Mouse (Mus musculus) heart, embryonic 13.5 days (tissue): ENCODE measurements at regions not wholly inside any gene's neighbourhood (a gene's known extent, or its start where the extent isn't known, plus 50 kb on each side); places are given as distances from the start of the nearest gene placed in this dataset.

Source experiments
- ATAC-seq: fragments of 200-750 bp; cut with Nextera tagmentation; 2 replicates; pipeline ENCODE4 v1.8.0; 2017; ENCODE audit warnings: moderate TSS enrichment; ENCODE audit not compliant: insufficient number of reproducible peaks, low FRiP score, low TSS enrichment; ENCODE audit errors: extremely low read depth
- H3K27ac ChIP-seq: fragments of 300-500 bp; sonication (generic); replicated peaks from 2 replicates; pipeline ENCODE4 v1.5.1; 2015; ENCODE audit warnings: moderate library complexity, mild to moderate bottlenecking, inconsistent platforms
- H3K27me3 ChIP-seq: fragments of 300-500 bp; sonication (generic); replicated peaks from 2 replicates; pipeline ENCODE4 v1.6.1; 2015; ENCODE audit warnings: mild to moderate bottlenecking, inconsistent platforms
- H3K36me3 ChIP-seq: fragments of 300-500 bp; sonication (generic); 2 replicates; pipeline ENCODE4 v1.6.1; 2015; ENCODE audit warnings: mild to moderate bottlenecking, inconsistent platforms
- H3K4me1 ChIP-seq: fragments of 300-500 bp; sonication (generic); 2 replicates; pipeline ENCODE4 v1.6.1; 2015; ENCODE audit warnings: inconsistent platforms
- H3K4me2 ChIP-seq: fragments of 300-500 bp; sonication (generic); 2 replicates; pipeline ENCODE4 v1.6.1; 2015; ENCODE audit warnings: inconsistent platforms, mild to moderate bottlenecking, moderate library complexity
- H3K4me3 ChIP-seq: fragments of 300-500 bp; sonication (generic); 2 replicates; pipeline ENCODE4 v1.5.1; 2015; ENCODE audit warnings: moderate library complexity, mild to moderate bottlenecking, inconsistent platforms
- H3K9ac ChIP-seq: fragments of 300-500 bp; sonication (generic); 2 replicates; pipeline ENCODE4 v1.6.1; 2015; ENCODE audit warnings: inconsistent platforms, mild to moderate bottlenecking, moderate library complexity
- H3K9me3 ChIP-seq: fragments of 300-500 bp; sonication (generic); 2 replicates; pipeline ENCODE4 v1.6.1; 2016; ENCODE audit warnings: inconsistent platforms
- WGBS: fragments of 180-500 bp; shearing (Covaris S2); methylation state at CpG from one replicate; pipeline ENCODE4 v1.1.7; 2015; ENCODE audit warnings: mixed read lengths; 5-methylcytosine and 5-hydroxymethylcytosine counted together

DNA sequence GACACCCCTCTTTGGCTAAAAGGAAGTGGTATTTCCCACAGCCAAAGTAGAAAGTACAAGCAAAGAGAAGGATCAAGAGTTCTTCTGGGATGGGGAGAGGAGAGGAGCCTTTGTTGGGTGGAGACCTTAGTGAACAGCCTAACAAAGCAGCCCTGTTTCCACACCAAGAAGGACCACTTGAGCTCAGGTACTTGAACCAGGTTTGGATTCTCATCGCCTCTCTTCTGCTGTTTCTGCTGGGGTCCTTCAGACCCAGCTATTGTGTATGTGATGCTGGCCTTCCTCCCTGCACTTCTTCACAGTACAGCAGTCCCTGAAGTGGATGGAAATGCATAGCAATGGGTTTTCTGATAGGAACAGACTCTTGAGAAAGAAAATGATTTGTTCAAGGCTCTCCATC lies 106.4 kb upstream of the Dpt start:
- H3K9me3 ChIP-seq, result no peaks in the 10 kb centered on the region
- no peak overlapping the region for H3K4me3 ChIP-seq
- no peak overlapping the region for H3K27ac ChIP-seq
- ATAC-seq, result no peak
- H3K36me3 ChIP-seq, result no peaks in the 10 kb centered on the region
- no peak overlapping the region for H3K4me2 ChIP-seq
- WGBS, result 72% methylated on average over 1 of the region's 1 CpGs
- H3K9ac ChIP-seq, result no peak overlapping the region
- H3K27me3 ChIP-seq, result no peaks in the 10 kb centered on the region
- H3K4me1 ChIP-seq, result no peaks in the 10 kb centered on the region

DNA sequence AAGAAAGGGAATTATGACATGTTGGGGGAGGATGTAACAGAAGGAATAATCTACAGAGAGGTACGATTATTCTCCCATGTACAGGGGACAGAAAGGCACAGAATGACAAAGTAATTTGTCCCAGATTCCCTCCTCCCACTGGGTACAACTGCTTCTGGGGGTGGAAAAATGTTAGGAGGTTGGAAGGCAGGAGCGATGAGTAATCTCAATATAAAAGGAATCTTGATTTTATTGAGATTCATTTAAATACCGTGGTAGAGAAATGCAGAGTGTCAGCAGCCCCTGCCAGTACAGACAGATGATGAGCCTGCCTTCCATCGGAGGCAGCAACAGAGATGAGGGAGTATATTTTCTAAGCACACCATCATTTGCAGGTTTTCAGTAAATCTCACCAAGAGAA lies 107.1 kb upstream of the Dpt start:
- ATAC-seq, result no peak
- WGBS, result 71% methylated on average over 4 of the region's 4 CpGs
- no peak overlapping the region for H3K27ac ChIP-seq
- no peaks in the 10 kb centered on the region for H3K9me3 ChIP-seq
- no peak overlapping the region for H3K4me3 ChIP-seq
- no peaks in the 10 kb centered on the region for H3K27me3 ChIP-seq
- H3K9ac ChIP-seq, result no peak overlapping the region
- H3K4me2 ChIP-seq, result no peak overlapping the region
- H3K4me1 ChIP-seq, result no peaks in the 10 kb centered on the region
- H3K36me3 ChIP-seq, result no peaks in the 10 kb centered on the region

DNA sequence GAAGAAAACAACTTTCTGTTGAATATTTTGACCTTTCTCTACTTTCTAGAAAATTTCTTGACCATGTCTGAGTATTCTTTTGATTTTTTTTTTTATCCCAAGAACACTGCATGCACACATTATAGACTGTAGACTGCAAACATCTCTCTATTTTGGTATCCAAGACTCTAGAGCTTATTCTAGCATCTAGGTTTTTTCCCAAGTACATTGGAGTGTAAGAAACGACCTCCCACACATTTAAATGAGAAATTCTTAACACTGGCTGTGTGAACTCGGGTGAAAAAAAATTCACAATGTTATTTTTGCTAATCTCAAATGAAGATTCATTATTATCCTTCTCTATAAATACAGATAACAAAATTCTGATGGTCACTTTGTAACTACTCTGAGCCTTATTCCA lies 112.0 kb upstream of the Dpt start:
- Histone ChIP-seq H3K4me3 (no peak overlapping the region), H3K4me1 (no peaks in the 10 kb centered on the region), H3K4me2 (no peak overlapping the region), H3K36me3 (no peaks in the 10 kb centered on the region), H3K9ac (no peak overlapping the region), H3K27me3 (no peaks in the 10 kb centered on the region), H3K9me3 (no peaks in the 10 kb centered on the region), H3K27ac (no peak overlapping the region)
- no peak for ATAC-seq
- 39% methylated on average over 2 of the region's 2 CpGs for WGBS

DNA sequence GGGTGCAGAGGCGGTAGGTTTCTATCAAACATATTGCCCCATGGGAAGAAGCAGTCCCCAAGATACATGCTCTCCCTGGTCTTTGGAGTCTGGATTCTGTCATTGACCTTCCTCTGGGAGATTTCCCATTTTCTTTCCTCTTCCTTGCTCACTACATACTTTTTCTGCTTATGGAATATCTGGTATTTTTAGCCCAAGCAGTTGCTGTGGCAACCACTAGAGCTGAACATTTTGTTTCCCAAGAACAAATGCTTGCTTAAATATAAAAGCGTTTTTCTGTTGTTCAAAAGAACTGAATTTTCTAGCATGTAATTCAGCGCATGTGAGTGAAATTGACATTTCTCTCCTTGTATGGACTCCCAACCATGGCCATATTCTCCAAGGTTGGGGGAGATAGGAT lies 112.7 kb upstream of the Dpt start:
- no peaks in the 10 kb centered on the region for H3K36me3 ChIP-seq
- H3K27me3 ChIP-seq, result no peaks in the 10 kb centered on the region
- H3K27ac ChIP-seq, result no peak overlapping the region
- no peaks in the 10 kb centered on the region for H3K9me3 ChIP-seq
- no peak overlapping the region for H3K4me3 ChIP-seq
- no peak for ATAC-seq
- 84% methylated on average over 3 of the region's 3 CpGs for whole genome bisulfite sequencing
- no peaks in the 10 kb centered on the region for H3K4me1 ChIP-seq
- no peak overlapping the region for H3K9ac ChIP-seq
- H3K4me2 ChIP-seq, result no peak overlapping the region

DNA sequence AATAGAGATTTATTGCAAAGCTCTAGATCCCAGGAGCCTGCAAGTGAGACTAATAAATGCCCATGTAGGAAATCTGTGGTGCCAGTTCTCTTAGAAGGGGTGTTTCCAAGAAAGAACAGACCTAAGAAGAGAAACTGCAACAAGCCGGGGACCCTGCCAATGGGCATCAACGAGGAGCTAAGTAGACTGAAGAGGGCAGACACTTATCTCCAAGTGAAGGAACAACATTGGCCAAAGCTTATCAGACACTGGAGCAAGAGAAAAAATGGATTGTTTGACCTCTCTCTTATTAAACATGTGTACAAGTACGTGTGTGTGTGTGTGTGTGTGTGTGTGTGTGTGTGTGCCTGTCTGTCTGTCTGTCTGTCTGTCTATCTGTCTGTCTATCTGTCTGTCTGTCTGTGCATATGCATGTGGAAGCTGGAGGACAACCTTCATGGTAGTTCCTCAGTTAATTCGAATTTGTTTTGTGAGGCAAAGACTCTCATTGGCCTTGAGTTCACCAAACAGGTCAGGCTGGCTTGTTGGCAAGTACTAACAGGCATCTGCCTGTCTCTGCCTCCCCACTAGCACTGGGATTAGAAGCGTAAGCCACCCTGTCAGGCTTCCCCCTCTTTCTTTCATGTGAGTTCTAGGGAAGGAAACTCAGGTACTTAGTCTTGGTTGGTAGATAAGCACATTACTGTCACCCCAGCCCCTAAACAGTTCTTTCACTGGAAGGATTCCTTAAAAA lies 113.4 kb upstream of the Dpt start:
- Histone ChIP-seq H3K9ac (no peak overlapping the region), H3K36me3 (no peaks in the 10 kb centered on the region), H3K4me2 (no peak overlapping the region), H3K27ac (no peak overlapping the region), H3K4me1 (peaks cover 5% of the 10 kb centered on the region; the same call in 1 of the 2 replicates), H3K4me3 (no peak overlapping the region), H3K27me3 (no peaks in the 10 kb centered on the region), H3K9me3 (no peaks in the 10 kb centered on the region)
- WGBS, result 65% methylated on average over 5 of the region's 5 CpGs
- no peak for ATAC-seq

DNA sequence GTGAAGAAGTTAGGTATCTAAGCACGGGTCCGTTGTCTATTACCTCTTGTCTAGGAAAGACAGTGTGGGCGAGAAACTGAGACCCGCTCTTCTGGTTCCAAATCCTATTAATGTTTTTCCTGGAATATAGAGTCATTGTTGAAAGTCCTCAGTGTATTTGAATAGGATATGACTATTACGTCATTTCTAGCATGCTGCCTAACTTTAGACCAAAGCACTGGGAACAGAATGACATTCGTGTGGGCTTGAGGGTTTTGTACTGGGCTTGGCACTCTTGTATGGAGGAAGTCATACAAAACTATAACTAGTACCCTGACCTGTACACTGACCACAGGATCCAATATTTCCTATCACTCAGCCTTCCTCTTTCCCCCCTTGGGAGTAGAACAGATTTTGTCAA lies 114.0 kb upstream of the Dpt start:
- H3K27ac ChIP-seq, result no peak overlapping the region
- no peaks in the 10 kb centered on the region for H3K9me3 ChIP-seq
- peaks cover 5% of the 10 kb centered on the region; the same call in 1 of the 2 replicates for H3K4me1 ChIP-seq
- no peak overlapping the region for H3K4me2 ChIP-seq
- H3K36me3 ChIP-seq, result no peaks in the 10 kb centered on the region
- no peak for ATAC-seq
- no peak overlapping the region for H3K4me3 ChIP-seq
- WGBS, result 87% methylated on average over 6 of the region's 6 CpGs
- H3K9ac ChIP-seq, result no peak overlapping the region
- H3K27me3 ChIP-seq, result no peaks in the 10 kb centered on the region

DNA sequence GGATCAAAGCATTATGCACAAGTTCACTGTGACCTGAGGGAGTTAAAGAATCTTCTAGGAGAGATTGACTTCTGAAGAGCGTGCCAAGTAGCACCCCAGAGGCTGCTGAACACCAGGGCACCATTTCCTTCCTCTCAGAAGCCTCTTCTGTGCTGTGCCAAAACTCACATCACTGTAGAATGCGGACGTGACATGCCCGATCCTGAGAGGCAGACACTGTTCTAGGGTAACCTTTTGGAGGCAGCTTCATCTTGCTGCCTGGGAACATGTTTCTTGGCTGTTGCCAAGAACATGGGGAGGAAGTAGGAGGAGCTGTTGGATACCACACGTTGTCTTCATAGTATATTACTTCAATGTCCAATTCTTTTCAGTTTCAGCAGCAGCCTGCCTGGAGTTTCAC lies 114.9 kb upstream of the Dpt start:
- no peak overlapping the region for H3K9ac ChIP-seq
- H3K9me3 ChIP-seq, result 0 out of 2 replicates have a peak, but pooled peaks cover 6% of the 10 kb centered on the region
- peaks cover 5% of the 10 kb centered on the region; the same call in 1 of the 2 replicates for H3K4me1 ChIP-seq
- WGBS, result 60% methylated on average over 5 of the region's 5 CpGs
- no peak for ATAC-seq
- no peak overlapping the region for H3K4me3 ChIP-seq
- H3K27ac ChIP-seq, result no peak overlapping the region
- no peaks in the 10 kb centered on the region for H3K27me3 ChIP-seq
- no peak overlapping the region for H3K4me2 ChIP-seq
- H3K36me3 ChIP-seq, result no peaks in the 10 kb centered on the region

DNA sequence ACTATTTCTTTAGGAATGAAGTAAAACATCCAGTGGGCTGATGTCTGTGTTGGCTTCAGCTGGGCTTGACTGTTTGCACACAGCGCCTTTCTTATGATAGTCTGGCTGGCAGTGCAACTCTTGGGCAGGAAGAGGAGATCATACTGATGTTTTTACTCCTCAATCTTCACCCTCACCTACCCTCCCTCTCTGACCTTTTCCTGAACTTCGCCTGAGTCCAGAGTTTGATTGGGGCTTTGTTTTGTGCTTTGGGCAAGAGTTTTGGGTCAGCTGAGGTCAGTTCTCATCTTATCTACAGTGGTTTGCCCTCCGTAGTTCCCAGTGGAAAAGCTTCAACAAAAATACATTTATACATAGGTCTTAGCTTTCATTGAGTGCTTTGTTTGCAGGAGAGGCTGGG lies 118.1 kb upstream of the Dpt start:
- 36% methylated on average over 3 of the region's 3 CpGs for WGBS
- no peak overlapping the region for H3K9ac ChIP-seq
- peaks cover 5% of the 10 kb centered on the region; the same call in 1 of the 2 replicates for H3K4me1 ChIP-seq
- no peaks in the 10 kb centered on the region for H3K27me3 ChIP-seq
- H3K9me3 ChIP-seq, result 0 out of 2 replicates have a peak, but pooled peaks cover 7% of the 10 kb centered on the region
- H3K36me3 ChIP-seq, result no peaks in the 10 kb centered on the region
- H3K27ac ChIP-seq, result no peak overlapping the region
- no peak overlapping the region for H3K4me2 ChIP-seq
- no peak overlapping the region for H3K4me3 ChIP-seq
- ATAC-seq, result no peak

DNA sequence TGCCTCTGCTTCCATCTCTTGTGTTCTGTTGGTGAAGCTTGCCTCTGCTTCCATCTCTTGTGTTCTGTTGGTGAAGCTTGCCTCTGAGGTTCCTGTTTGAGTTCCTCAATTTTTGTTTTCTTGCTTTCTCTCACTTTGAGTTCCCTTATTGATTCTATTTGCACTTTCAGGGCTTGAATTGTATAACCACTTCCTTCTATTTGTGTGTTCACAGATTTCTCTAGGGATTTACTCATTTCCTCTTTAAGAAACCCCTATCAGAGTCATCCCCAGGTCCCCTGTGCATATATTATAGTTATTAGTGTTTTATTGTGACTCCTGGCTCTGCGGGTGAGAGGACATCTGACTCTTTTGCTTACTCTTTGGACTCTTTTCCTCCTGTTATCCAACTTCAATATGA lies 144.2 kb upstream of the Dpt start:
- no peak overlapping the region for H3K9ac ChIP-seq
- H3K9me3 ChIP-seq, result peaks cover 9% of the 10 kb centered on the region; the same call in 1 of the 2 replicates
- H3K36me3 ChIP-seq, result no peaks in the 10 kb centered on the region
- H3K27me3 ChIP-seq, result no peaks in the 10 kb centered on the region
- no peak for ATAC-seq
- H3K4me2 ChIP-seq, result no peak overlapping the region
- H3K27ac ChIP-seq, result no peak overlapping the region
- 89% methylated on average over 1 of the region's 1 CpGs for WGBS
- no peak overlapping the region for H3K4me3 ChIP-seq
- peaks cover 9% of the 10 kb centered on the region for H3K4me1 ChIP-seq

DNA sequence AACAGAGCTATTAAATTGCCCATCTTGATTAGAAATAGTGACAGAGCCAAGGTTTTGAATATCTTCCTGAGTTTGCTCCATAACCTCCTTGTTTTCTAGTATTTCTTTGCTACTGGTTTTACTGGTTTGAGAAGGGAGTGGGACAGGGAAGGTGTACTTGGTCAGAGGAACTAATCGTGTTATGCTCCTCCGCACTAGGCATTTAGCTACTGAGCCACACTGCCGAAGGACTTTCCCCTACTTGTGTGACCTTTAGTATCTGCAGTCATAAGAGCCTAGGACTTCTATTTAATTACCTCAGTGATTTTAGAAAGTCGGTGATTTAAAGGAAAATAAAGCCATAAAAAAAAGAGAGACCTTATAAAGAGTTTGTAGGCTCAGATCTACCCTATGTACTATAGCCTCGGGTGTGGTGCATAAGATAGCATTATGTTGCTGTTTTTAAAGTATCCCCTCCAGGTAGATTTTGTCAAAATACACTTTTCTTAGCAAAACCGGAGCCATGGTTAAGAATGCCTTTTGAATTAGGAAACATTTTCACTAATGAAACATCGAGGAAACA lies 158.5 kb upstream of the Dpt start:
- Histone ChIP-seq H3K9me3 (0 out of 2 replicates have a peak, but pooled peaks cover 3% of the 10 kb centered on the region), H3K27me3 (no peaks in the 10 kb centered on the region), H3K4me3 (no peak overlapping the region), H3K9ac (no peak overlapping the region), H3K4me1 (no peaks in the 10 kb centered on the region), H3K36me3 (no peaks in the 10 kb centered on the region), H3K27ac (no peak overlapping the region), H3K4me2 (no peak overlapping the region)
- 77% methylated on average over 7 of the region's 7 CpGs for WGBS
- ATAC-seq, result no peak

DNA sequence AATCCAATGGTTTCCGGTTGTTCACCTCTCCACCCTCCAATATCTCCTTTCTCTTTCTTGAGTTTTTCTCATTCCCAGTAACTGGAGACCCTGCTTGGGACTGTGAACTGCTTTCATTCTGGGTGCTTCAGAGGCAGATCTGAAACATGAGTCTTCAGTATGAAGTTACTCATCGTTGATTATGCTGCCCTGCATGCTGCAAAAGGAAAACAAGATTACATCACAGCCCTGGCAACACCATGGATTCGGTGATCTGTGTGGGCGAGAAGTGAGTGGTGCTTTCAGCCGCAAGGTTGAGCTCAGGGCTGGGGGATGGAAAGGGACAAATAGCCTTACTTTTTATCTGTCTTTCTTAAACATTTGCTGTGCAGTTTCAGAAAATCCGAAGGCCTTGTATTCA lies 164.8 kb upstream of the Dpt start:
- Histone ChIP-seq H3K36me3 (no peaks in the 10 kb centered on the region), H3K9ac (no peak overlapping the region), H3K4me1 (no peaks in the 10 kb centered on the region), H3K4me2 (no peak overlapping the region), H3K27me3 (no peaks in the 10 kb centered on the region), H3K9me3 (0 out of 2 replicates have a peak, but pooled peaks cover 7% of the 10 kb centered on the region), H3K27ac (no peak overlapping the region), H3K4me3 (no peak overlapping the region)
- no peak for ATAC-seq
- WGBS, result 55% methylated on average over 6 of the region's 6 CpGs

DNA sequence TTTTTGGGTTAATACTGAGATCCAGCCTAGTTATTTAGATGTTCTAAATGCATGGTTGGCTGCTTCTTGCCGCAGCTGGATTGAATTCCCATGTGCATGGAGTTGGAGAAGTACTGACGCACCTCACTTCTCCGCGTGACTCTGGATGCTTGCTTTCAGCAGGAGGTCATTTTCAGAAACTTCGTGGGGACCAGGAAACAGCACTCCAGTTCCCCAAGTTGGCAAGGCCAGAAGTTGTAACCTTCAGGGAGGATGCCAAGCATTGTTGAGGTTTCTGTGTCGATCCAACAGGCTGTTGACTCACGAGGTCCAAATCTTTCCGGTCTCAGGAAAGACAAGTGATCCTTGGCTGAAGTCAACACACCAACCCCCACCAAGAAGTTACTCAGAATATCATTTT lies 167.6 kb upstream of the Dpt start:
- Histone ChIP-seq H3K27ac (no peak overlapping the region), H3K4me1 (no peaks in the 10 kb centered on the region), H3K9me3 (0 out of 2 replicates have a peak, but pooled peaks cover 7% of the 10 kb centered on the region), H3K4me3 (no peak overlapping the region), H3K27me3 (no peaks in the 10 kb centered on the region), H3K4me2 (no peak overlapping the region), H3K36me3 (no peaks in the 10 kb centered on the region), H3K9ac (no peak overlapping the region)
- 63% methylated on average over 8 of the region's 8 CpGs for WGBS
- no peak for ATAC-seq
